Mouse (Mus musculus) heart, embryonic 14.5 days (tissue): Measurements from ENCODE around the gene Serbp1. TPM values are rescaled to one million over a fixed set of nuclear protein-coding genes. Genes with fewer than 3 reads are reported as not detected.

Experiments
- ATAC-seq: fragments of 200-750 bp; cut with Nextera tagmentation; 2 replicates; pipeline ENCODE4 v1.8.0; 2017; ENCODE audit warnings: low read depth, moderate TSS enrichment; ENCODE audit not compliant: insufficient number of reproducible peaks, insufficient read depth, low FRiP score
- H3K27ac ChIP-seq, 2 experiments: fragments of 200-500 bp in 1 of 2; fragments of 300-500 bp in 1 of 2; sonication (generic) in 1 of 2; replicated peaks in 1 of 2; 2 replicates each; pipeline ENCODE4 v1.5.1; 2012 to 2014; ENCODE audit warnings: low read depth in 2 of 2, low read length in 2 of 2, control low read depth in 1 of 2, mild to moderate bottlenecking in 1 of 2, mixed read lengths in 1 of 2; ENCODE audit not compliant: control insufficient read depth in 1 of 2, insufficient read depth in 1 of 2
- H3K27me3 ChIP-seq: fragments of 300-500 bp; sonication (generic); 2 replicates; pipeline ENCODE4 v1.6.1; 2014; ENCODE audit warnings: mild to moderate bottlenecking, low read length, control low read depth; ENCODE audit not compliant: control insufficient read depth, insufficient read depth
- H3K36me3 ChIP-seq: fragments of 300-500 bp; sonication (generic); 2 replicates; pipeline ENCODE4 v1.6.1; 2014; ENCODE audit warnings: mild to moderate bottlenecking, control low read depth, low read length, mixed read lengths; ENCODE audit not compliant: control insufficient read depth, insufficient read depth
- H3K4me1 ChIP-seq, 2 experiments: fragments of 200-500 bp in 1 of 2; fragments of 300-500 bp in 1 of 2; sonication (generic) in 1 of 2; 2 replicates each; pipeline ENCODE4 v1.6.1; 2012 to 2014; ENCODE audit warnings: low read length in 2 of 2, control low read depth in 1 of 2, mixed read lengths in 1 of 2; ENCODE audit not compliant: control insufficient read depth in 2 of 2, insufficient read depth in 2 of 2
- H3K4me2 ChIP-seq: fragments of 300-500 bp; sonication (generic); 2 replicates; pipeline ENCODE4 v1.6.1; 2014; ENCODE audit warnings: mild to moderate bottlenecking, low read length
- H3K4me3 ChIP-seq, 2 experiments: fragments of 200-500 bp in 1 of 2; fragments of 300-500 bp in 1 of 2; sonication (generic) in 1 of 2; 2 replicates each; pipeline ENCODE4 v1.5.1; 2012 to 2014; ENCODE audit warnings: low read length in 2 of 2, mild to moderate bottlenecking in 2 of 2, control low read depth in 1 of 2, low read depth in 1 of 2, moderate library complexity in 1 of 2; ENCODE audit not compliant: control insufficient read depth in 1 of 2, insufficient read depth in 1 of 2
- H3K9ac ChIP-seq: fragments of 300-500 bp; sonication (generic); 2 replicates; pipeline ENCODE4 v1.6.1; 2014; ENCODE audit warnings: mild to moderate bottlenecking, low read length
- H3K9me3 ChIP-seq: fragments of 300-500 bp; sonication (generic); 2 replicates; pipeline ENCODE4 v1.6.1; 2016; ENCODE audit warnings: low read length, control low read depth; ENCODE audit not compliant: control insufficient read depth
- WGBS: fragments of 180-500 bp; shearing (Covaris S2); extraction: QIAGEN DNeasy Blood & Tissue Kit; methylation state at CpG from one replicate; pipeline ENCODE4 v1.1.7; 2014; 5-methylcytosine and 5-hydroxymethylcytosine counted together
- polyA plus RNA-seq: library from polyadenylated mRNA; unstranded; fragments of >200 nt; fragmentation: Nextera tagmentation; extraction: Ambion mirVana; gene quantifications from 2 replicates; pipeline ENCODE4 v1.2.1, GENCODE M21; 2014

Gene Serbp1
- polyA plus RNA-seq, 1 experiment from 2014 or later = 361 TPM

DNA sequence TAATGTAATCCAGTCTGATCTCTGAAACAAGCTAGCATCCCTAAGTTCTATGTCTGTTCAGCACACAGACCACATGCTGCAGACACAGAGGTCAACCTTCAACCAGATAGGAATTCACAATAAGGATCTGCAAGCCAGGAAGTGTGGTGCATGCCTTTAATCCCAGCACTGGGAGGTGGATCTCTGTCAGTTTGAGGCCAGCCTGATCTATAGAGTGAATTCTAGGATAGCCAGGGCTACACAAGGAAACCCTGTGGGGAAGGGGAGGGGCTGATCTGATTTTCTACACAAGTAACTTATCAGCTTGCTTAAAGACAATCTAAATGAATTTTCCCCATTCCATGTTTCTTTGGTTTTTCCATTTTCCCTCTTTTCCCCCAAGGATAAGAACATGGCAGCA is 17.2 kb upstream of the Serbp1 start:
- Histone ChIP-seq H3K4me3 (no peak overlapping the region), H3K27ac (no peak overlapping the region), H3K27me3 (no peaks in the 10 kb centered on the region), H3K36me3 (no peaks in the 10 kb centered on the region), H3K4me2 (no peak overlapping the region), H3K9ac (no peak overlapping the region), H3K4me1 (peaks cover 2 to 10% of the 10 kb centered on the region in 2 experiments; a peak in 3 of 4 replicates), H3K9me3 (no peaks in the 10 kb centered on the region)
- no peak for ATAC-seq

DNA sequence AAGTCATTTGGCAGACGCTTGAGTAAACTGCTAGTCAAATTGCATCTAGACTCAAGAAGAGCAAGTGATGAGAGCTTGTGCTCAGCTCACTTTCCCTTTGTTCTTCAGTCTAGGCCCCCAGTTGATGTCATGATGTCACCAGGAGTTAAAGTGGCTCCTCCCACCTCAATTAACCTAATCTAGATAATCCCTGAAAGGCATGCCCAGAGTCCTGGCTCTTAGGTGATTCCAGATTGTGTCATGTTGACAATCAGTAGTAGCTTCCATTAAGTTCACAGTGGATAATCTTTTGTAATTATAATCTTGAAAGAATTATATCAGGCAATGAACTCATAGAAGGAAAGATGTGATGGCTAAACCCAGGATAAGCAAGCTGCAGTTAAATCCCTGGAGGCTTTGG is 14.9 kb upstream of the Serbp1 start:
- H3K4me1 ChIP-seq = peaks cover 2 to 18% of the 10 kb centered on the region in 2 experiments
- no peak overlapping the region for H3K4me2 ChIP-seq
- no peak for ATAC-seq
- H3K27ac ChIP-seq = peak overlapping the region; percentile 39 to 48; a peak in 3 of 4 replicates
- 74% methylated on average over 1 of the region's 1 CpGs for WGBS
- no peak overlapping the region for H3K4me3 ChIP-seq
- no peaks in the 10 kb centered on the region for H3K36me3 ChIP-seq
- H3K9me3 ChIP-seq = no peaks in the 10 kb centered on the region
- no peak overlapping the region for H3K9ac ChIP-seq
- H3K27me3 ChIP-seq = no peaks in the 10 kb centered on the region

DNA sequence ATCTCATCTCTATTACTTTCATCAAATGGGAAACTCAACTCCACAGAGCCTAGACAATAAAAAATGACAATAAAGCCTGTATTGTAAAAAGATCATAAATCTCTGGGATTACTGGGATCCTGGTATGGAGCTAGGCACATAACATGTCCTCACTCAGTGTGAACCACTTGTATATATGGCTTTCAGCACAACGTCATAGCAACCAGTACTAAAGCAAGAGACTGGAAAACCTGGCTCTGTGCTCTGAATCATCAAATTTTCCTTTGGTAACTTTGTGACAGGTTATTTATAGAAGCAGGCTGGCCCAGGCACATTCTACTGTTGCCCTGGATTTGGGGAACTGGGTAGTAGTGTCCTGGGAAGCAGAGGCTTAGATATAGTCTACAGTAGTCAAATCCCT is 14.5 kb upstream of the Serbp1 start:
- ATAC-seq = no peak; the same call in 1 of the 2 replicates
- Histone ChIP-seq H3K9me3 (no peaks in the 10 kb centered on the region), H3K27me3 (no peaks in the 10 kb centered on the region), H3K27ac (peak overlapping the region; percentile 39 to 48; a peak in 3 of 4 replicates), H3K4me1 (peaks cover 5 to 23% of the 10 kb centered on the region in 2 experiments), H3K4me2 (no peak overlapping the region), H3K4me3 (no peak overlapping the region), H3K36me3 (no peaks in the 10 kb centered on the region), H3K9ac (no peak overlapping the region)
- WGBS = 29% methylated on average over 1 of the region's 1 CpGs

DNA sequence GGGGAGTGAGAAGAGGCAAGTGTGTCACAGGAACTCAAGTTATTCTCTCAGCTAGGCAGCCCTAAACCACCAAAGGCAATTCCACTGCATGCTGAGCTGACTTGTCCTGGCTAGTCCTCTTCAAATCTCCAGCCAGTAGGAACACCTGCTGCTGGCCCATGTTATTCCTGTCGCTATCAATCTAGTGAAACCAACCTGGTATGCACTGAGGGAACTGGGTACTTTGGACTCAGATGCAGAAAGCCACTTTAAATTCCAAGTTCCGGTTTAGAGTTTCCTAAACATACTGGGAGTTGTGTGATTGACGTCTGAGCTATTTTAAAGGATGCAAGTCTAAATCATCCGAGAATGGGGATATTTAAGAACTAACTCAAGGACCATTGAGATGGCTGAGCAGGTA is 11.7 kb upstream of the Serbp1 start:
- H3K9ac ChIP-seq = no peak overlapping the region
- no peaks in the 10 kb centered on the region for H3K27me3 ChIP-seq
- no peak overlapping the region for H3K4me3 ChIP-seq
- no peak overlapping the region for H3K27ac ChIP-seq
- no peak for ATAC-seq
- H3K36me3 ChIP-seq = no peaks in the 10 kb centered on the region
- H3K9me3 ChIP-seq = no peaks in the 10 kb centered on the region
- H3K4me1 ChIP-seq = peaks cover 8 to 34% of the 10 kb centered on the region in 2 experiments
- WGBS = 42% methylated on average over 4 of the region's 4 CpGs
- no peak overlapping the region for H3K4me2 ChIP-seq

DNA sequence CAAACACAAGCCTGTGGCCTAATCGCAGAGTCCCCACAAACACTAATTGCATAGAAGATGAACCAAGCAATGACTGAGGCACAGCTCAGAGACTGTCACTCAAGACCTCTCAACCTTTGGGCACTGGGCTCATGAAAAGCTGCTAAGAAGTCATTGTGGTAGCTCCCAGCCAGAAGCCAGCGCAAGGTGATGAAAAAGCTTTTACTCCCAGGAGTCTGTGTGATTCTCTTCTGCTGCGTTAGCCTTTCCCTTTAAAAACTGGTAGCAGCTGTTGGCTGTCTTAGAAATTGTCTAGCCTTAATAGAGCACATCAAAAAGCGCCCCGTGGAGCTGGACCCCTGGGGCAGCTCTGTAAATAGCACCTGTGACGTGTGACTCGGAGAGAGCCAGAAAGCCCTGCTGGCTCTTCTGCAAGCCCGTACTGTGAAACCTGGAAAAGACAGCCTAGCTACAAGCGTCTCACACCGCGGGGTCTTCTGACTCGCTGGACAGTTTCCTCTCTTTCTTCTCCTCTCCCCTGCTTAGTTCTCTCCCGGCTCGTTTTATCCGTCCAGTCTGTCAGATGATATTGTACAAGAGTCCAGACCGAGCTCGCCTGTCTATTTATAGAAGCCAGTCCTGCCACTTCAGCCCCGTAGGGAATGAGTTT is 9.4 kb upstream of the Serbp1 start:
- peak overlapping the region; percentile 67 for H3K4me2 ChIP-seq
- H3K9me3 ChIP-seq = no peaks in the 10 kb centered on the region
- H3K36me3 ChIP-seq = no peaks in the 10 kb centered on the region
- peaks cover 8 to 32% of the 10 kb centered on the region in 2 experiments for H3K4me1 ChIP-seq
- 7% methylated on average over 18 of the region's 18 CpGs for WGBS
- ATAC-seq = peak; percentile 69
- H3K27ac ChIP-seq = peak overlapping the region; percentile 93 to 94
- peak overlapping the region; percentile 67 for H3K9ac ChIP-seq
- no peaks in the 10 kb centered on the region for H3K27me3 ChIP-seq
- peak overlapping the region; percentile 38 to 40 for H3K4me3 ChIP-seq

DNA sequence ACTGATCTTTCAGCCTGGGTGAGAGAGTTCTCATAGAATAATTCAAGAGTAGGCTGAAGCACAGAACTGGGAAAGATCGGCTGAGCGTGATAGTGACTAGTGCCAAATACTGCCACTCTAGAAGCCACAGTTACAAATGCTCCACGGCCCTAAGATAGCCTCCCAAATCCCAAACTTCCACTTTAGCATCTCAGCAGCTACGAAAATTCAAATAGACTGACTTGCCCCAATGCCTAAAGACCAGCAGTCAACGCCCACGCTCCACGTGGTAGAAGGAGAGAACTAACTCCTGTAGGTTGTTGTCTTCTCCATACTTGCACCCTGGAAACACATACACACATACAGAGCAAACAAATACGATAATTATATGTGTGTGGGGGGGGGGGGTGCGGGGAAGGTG is 8.5 kb upstream of the Serbp1 start:
- Histone ChIP-seq H3K9me3 (no peaks in the 10 kb centered on the region), H3K4me2 (peak overlapping the region; percentile 67), H3K27ac (peak overlapping the region; percentile 49 to 94; a peak in 3 of 4 replicates), H3K4me1 (peaks cover 6 to 25% of the 10 kb centered on the region in 2 experiments), H3K9ac (no peak overlapping the region), H3K4me3 (no peak overlapping the region), H3K27me3 (no peaks in the 10 kb centered on the region), H3K36me3 (no peaks in the 10 kb centered on the region)
- no peak for ATAC-seq
- WGBS = 16% methylated on average over 9 of the region's 9 CpGs

DNA sequence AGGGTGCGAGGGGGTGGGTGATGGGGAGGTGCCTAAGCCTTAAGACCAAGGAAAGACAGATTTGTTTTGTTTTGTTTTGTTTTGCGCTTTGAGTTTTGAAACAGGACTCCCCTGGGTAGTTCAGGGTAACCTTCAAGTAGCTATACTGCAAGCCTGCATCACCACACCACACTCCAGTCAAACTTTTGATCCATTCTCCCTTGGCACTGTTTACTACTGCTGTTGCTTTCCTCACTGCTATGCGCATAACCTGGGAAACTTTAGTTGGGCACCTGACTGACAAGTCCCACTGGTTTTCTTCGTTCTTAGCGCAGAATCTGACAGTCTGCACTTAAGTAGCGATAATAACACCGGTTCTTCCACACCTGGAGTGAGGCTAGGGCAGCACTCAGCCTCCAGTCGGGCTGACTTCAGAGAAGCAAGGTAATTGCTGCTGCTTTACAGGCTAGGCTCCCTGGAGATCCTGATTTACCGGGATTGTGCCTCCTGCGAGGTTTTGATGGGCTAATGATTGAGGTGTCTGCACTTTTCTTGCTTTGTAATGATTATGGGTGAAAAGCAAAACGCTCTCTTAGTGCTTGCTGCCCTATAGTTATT is 8.0 kb upstream of the Serbp1 start:
- WGBS = 18% methylated on average over 11 of the region's 11 CpGs
- no peaks in the 10 kb centered on the region for H3K9me3 ChIP-seq
- ATAC-seq = no peak
- H3K4me2 ChIP-seq = peak overlapping the region; percentile 67
- H3K27me3 ChIP-seq = no peaks in the 10 kb centered on the region
- no peaks in the 10 kb centered on the region for H3K36me3 ChIP-seq
- H3K4me3 ChIP-seq = no peak overlapping the region
- peak overlapping the region in 1 of 2 experiments; percentile 94; a peak in 1 of 4 replicates for H3K27ac ChIP-seq
- H3K4me1 ChIP-seq = peaks cover 6 to 25% of the 10 kb centered on the region in 2 experiments
- no peak overlapping the region for H3K9ac ChIP-seq
